Mouse (Mus musculus): ENCODE data around the gene Twf1.

Gene Twf1

GRCm38 (mm10) chr15:94589219-94590075 lies at the start of gene Twf1:
Gene Twf1, minus strand, starts transcription at chr15:94589889.
- DNase-seq, result peak; percentile 97 to 99

GRCm38 (mm10) chr15:94639126-94639525 lies 49.4 kb upstream of the Twf1 start:
- DNase-seq, result no peak

GRCm38 (mm10) chr15:94638207-94638606 lies 48.5 kb upstream of the Twf1 start:
- DNase-seq, result no peak

- DNase-seq, result no peak
These were observed 44.8 kb upstream of the Twf1 start for GRCm38 (mm10) chr15:94634524-94634923.

- DNase-seq, result no peak
These were observed 40.9 kb upstream of the Twf1 start for GRCm38 (mm10) chr15:94630553-94630952.

- DNase-seq, result peak in 1 of 2 experiments; percentile 3
These were observed 39.3 kb upstream of the Twf1 start, which contains the start of gene Tmem117 for GRCm38 (mm10) chr15:94628830-94629601. Gene Tmem117, plus strand, starts transcription at chr15:94629232.

- DNase-seq, result no peak
These were observed 38.8 kb upstream of the Twf1 start for GRCm38 (mm10) chr15:94628463-94628829.

- DNase-seq, result no peak
These were observed 31.2 kb upstream of the Twf1 start for GRCm38 (mm10) chr15:94620909-94621308.

- no peak for DNase-seq
These were observed 26.3 kb upstream of the Twf1 start for GRCm38 (mm10) chr15:94616036-94616435.

GRCm38 (mm10) chr15:94607768-94608167 lies 18.1 kb upstream of the Twf1 start:
- DNase-seq, result no peak

- no peak for DNase-seq
These were observed 12.8 kb upstream of the Twf1 start for GRCm38 (mm10) chr15:94602441-94602840.

- DNase-seq, result peak in 1 of 2 experiments; percentile 46
These were observed 11.7 kb upstream of the Twf1 start for GRCm38 (mm10) chr15:94601339-94601738.

- DNase-seq, result no peak
These were observed 10.5 kb upstream of the Twf1 start for GRCm38 (mm10) chr15:94600145-94600707.

- DNase-seq, result no peak
These were observed 3.9 kb upstream of the Twf1 start for GRCm38 (mm10) chr15:94593586-94593985.

GRCm38 (mm10) chr15:94591356-94591755 lies 1.7 kb upstream of the Twf1 start:
- no peak for DNase-seq

GRCm38 (mm10) chr15:94590083-94590482 lies 394 bp upstream of the Twf1 start:
- DNase-seq, result no peak

- DNase-seq, result no peak
These were observed 1.6 kb downstream of the Twf1 start for GRCm38 (mm10) chr15:94587826-94588715.

GRCm38 (mm10) chr15:94584738-94585137 lies 5.0 kb downstream of the Twf1 start:
- DNase-seq, result no peak

GRCm38 (mm10) chr15:94583153-94583552 lies 6.5 kb downstream of the Twf1 start:
- DNase-seq, result no peak

GRCm38 (mm10) chr15:94582000-94582593 lies 7.6 kb downstream of the Twf1 start:
- DNase-seq, result no peak

GRCm38 (mm10) chr15:94574566-94575268 lies 15.0 kb downstream of the Twf1 start:
- no peak for DNase-seq
